Mouse (Mus musculus): ENCODE measurements around the gene Rbms3. TPM values are rescaled to one million over a fixed set of nuclear protein-coding genes. Genes with fewer than 3 reads are reported as not detected.

The Rbms3 gene
- total and polyA plus RNA-seq, 3 experiments = 8.1 to 12.5 (median 8.8) TPM

DNA sequence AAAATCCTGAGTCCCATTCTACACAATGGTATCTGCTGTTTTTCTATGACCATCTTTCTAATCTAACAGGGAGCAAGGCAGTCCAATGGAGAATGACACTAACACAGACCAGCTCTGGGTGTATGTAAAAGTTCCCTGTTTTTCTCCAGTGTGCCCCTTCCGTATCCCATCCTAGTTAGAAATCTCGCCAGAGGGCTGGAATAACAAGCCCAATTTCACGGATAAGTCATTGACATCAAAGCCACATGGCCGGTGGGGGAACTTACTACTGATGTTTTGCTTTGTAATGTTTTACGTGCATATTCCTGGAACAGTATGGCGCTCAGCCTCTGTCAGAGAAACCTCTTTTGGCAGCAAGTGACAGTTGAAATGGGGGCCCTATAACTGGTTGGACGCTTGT, 449.1 kb downstream of the Rbms3 start:
- Histone ChIP-seq H3K27ac (no peak overlapping the region), H3K9ac (ENCODE audit: low read depth, low read length) (no peak overlapping the region), H3K4me1 (ENCODE audit: control insufficient read depth, insufficient read depth, low read length) (peaks cover 5% of the 10 kb centered on the region), H3K4me3 (no peak overlapping the region), H3K79me2 (replicated peaks; ENCODE audit: control insufficient read depth, insufficient read depth, low read length) (no peaks in the 10 kb centered on the region; the same call in 1 of the 2 replicates), H3K27me3 (ENCODE audit: control insufficient read depth, insufficient read depth, low read length) (no peaks in the 10 kb centered on the region), H3K36me3 (ENCODE audit: control insufficient read depth, insufficient read depth, low read length) (peaks cover 6% of the 10 kb centered on the region)
- no peak for TF ChIP-seq EP300 (IDR thresholded peaks at IDR 0.05; ENCODE audit: insufficient read depth, low read depth, low read length)
- no peak for TF ChIP-seq POLR2A (IDR thresholded peaks at IDR 0.05; ENCODE audit: insufficient read depth, low read depth, low read length)
- TF ChIP-seq CTCF (IDR thresholded peaks at IDR 0.05) = no peak
- DNase-seq = no peak
- 90% methylated on average over 7 of the region's 7 CpGs for WGBS
- intact Hi-C loops (cut with DNase I) = no loop called here

DNA sequence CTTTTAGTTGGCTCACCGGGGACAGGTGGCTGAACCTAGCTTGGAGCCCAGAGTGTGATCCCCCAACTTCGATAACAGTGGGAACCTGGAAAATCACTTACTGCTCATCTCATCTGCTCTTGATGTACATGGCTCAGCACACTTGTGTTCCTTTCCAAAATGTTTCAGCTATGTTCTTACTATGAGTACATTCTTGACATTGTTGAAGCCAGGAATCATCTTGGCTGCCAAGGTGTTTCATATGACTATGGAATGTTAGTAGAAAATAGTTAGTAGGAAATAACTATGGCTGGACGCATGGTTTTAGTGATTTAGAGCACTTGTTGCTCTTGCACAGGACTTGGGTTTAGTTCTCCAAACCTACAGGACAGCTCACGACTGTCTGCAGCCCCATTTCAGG, 451.3 kb downstream of the Rbms3 start:
- no peaks in the 10 kb centered on the region; the same call in 1 of the 2 replicates for H3K79me2 ChIP-seq (replicated peaks; ENCODE audit: control insufficient read depth, insufficient read depth, low read length)
- TF ChIP-seq EP300 (IDR thresholded peaks at IDR 0.05; ENCODE audit: insufficient read depth, low read depth, low read length) (no peak), POLR2A (IDR thresholded peaks at IDR 0.05; ENCODE audit: insufficient read depth, low read depth, low read length) (no peak), CTCF (IDR thresholded peaks at IDR 0.05) (no peak)
- intact Hi-C loops (cut with DNase I) = no loop called here
- H3K4me1 ChIP-seq (ENCODE audit: control insufficient read depth, insufficient read depth, low read length) = peaks cover 5% of the 10 kb centered on the region
- H3K36me3 ChIP-seq (ENCODE audit: control insufficient read depth, insufficient read depth, low read length) = peaks cover 6% of the 10 kb centered on the region
- no peak overlapping the region for H3K27ac ChIP-seq
- DNase-seq = no peak
- H3K4me3 ChIP-seq = no peak overlapping the region
- H3K9ac ChIP-seq (ENCODE audit: low read depth, low read length) = no peak overlapping the region
- 62% methylated on average over 4 of the region's 4 CpGs for WGBS
- H3K27me3 ChIP-seq (ENCODE audit: control insufficient read depth, insufficient read depth, low read length) = no peaks in the 10 kb centered on the region

DNA sequence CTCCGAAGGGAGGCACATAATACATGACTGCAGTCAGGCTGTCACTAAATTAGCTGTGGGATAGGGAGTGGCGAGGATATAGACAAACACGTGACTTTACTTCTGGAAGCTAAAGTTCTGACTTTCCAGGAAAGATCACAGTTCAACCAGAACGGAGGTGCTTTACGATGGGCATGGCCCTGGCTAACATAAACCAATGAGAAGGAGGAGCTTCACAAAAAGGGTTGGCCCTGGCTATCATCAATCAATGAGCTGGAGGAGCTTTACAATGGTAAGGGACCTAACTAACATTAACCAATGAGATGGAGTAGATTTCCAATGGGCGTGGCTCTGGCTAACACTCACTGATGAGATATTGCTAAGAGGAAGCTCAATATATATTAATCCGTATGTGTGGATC, 457.2 kb downstream of the Rbms3 start:
- H3K36me3 ChIP-seq (ENCODE audit: control insufficient read depth, insufficient read depth, low read length) = no peaks in the 10 kb centered on the region
- no peak overlapping the region for H3K27ac ChIP-seq
- DNase-seq = no peak
- H3K4me1 ChIP-seq (ENCODE audit: control insufficient read depth, insufficient read depth, low read length) = no peaks in the 10 kb centered on the region
- intact Hi-C loops (cut with DNase I) = no loop called here
- TF ChIP-seq CTCF (IDR thresholded peaks at IDR 0.05) (no peak), EP300 (IDR thresholded peaks at IDR 0.05; ENCODE audit: insufficient read depth, low read depth, low read length) (no peak), POLR2A (IDR thresholded peaks at IDR 0.05; ENCODE audit: insufficient read depth, low read depth, low read length) (no peak)
- H3K27me3 ChIP-seq (ENCODE audit: control insufficient read depth, insufficient read depth, low read length) = no peaks in the 10 kb centered on the region
- no peak overlapping the region for H3K4me3 ChIP-seq
- H3K9ac ChIP-seq (ENCODE audit: low read depth, low read length) = no peak overlapping the region
- H3K79me2 ChIP-seq (replicated peaks; ENCODE audit: control insufficient read depth, insufficient read depth, low read length) = no peaks in the 10 kb centered on the region
- WGBS = 92% methylated on average over 7 of the region's 7 CpGs

DNA sequence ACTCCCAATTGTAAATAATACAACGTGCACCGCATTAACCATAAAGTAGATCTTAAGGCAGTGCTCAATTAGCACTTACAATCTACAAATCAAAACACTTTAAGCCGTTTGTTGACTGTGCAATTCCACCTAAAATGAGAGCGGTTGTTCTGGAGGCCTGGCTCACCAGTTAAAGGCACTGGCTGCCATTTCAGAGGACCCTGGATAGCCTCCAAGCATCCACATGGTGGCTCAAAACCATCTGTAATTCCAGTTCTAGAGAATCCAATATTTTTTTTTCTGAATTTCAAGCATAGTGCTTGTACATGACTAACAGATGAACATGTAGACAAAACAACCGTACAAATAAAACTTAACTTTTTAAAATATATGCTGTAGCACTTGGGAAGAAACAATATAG, 460.5 kb downstream of the Rbms3 start:
- WGBS = 91% methylated on average over 5 of the region's 5 CpGs
- TF ChIP-seq CTCF (IDR thresholded peaks at IDR 0.05) = no peak
- TF ChIP-seq EP300 (IDR thresholded peaks at IDR 0.05; ENCODE audit: insufficient read depth, low read depth, low read length) = no peak
- no peak for TF ChIP-seq POLR2A (IDR thresholded peaks at IDR 0.05; ENCODE audit: insufficient read depth, low read depth, low read length)
- Histone ChIP-seq H3K9ac (ENCODE audit: low read depth, low read length) (no peak overlapping the region), H3K36me3 (ENCODE audit: control insufficient read depth, insufficient read depth, low read length) (no peaks in the 10 kb centered on the region), H3K4me3 (no peak overlapping the region), H3K79me2 (replicated peaks; ENCODE audit: control insufficient read depth, insufficient read depth, low read length) (no peaks in the 10 kb centered on the region), H3K27me3 (ENCODE audit: control insufficient read depth, insufficient read depth, low read length) (no peaks in the 10 kb centered on the region), H3K4me1 (ENCODE audit: control insufficient read depth, insufficient read depth, low read length) (no peaks in the 10 kb centered on the region), H3K27ac (no peak overlapping the region)
- peak in 1 of 2 experiments; percentile 38 for DNase-seq
- intact Hi-C loops (cut with DNase I) = no loop called here

DNA sequence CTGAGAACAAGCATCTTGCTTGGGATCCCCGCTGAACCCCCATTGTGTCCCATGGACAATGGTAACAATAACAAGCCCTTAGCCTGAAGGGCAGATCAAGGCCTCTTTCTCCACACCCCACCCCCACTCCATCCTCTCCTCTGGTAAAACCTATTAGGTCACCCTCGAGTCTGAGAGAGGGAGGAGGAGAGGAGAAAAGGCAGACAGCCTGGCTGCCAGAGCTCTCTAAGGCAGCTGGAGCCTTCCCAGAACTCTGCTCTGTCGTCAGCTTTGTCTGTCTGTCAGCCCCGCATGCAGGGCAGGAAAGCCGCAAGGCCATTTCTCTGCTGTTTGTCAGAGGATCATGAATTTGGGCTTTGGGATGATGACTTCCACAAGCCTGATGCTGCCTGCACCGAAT, 466.6 kb downstream of the Rbms3 start:
- intact Hi-C loops (cut with DNase I) = no loop called here
- no peak for TF ChIP-seq POLR2A (IDR thresholded peaks at IDR 0.05; ENCODE audit: insufficient read depth, low read depth, low read length)
- no peak for TF ChIP-seq CTCF (IDR thresholded peaks at IDR 0.05)
- TF ChIP-seq EP300 (IDR thresholded peaks at IDR 0.05; ENCODE audit: insufficient read depth, low read depth, low read length) = no peak
- Histone ChIP-seq H3K36me3 (ENCODE audit: control insufficient read depth, insufficient read depth, low read length) (no peaks in the 10 kb centered on the region), H3K27me3 (ENCODE audit: control insufficient read depth, insufficient read depth, low read length) (no peaks in the 10 kb centered on the region), H3K9ac (ENCODE audit: low read depth, low read length) (no peak overlapping the region), H3K27ac (no peak overlapping the region), H3K4me3 (no peak overlapping the region), H3K79me2 (replicated peaks; ENCODE audit: control insufficient read depth, insufficient read depth, low read length) (no peaks in the 10 kb centered on the region), H3K4me1 (ENCODE audit: control insufficient read depth, insufficient read depth, low read length) (peaks cover 5% of the 10 kb centered on the region)
- WGBS = 38% methylated on average over 6 of the region's 6 CpGs
- DNase-seq = peak; percentile 51 to 52

DNA sequence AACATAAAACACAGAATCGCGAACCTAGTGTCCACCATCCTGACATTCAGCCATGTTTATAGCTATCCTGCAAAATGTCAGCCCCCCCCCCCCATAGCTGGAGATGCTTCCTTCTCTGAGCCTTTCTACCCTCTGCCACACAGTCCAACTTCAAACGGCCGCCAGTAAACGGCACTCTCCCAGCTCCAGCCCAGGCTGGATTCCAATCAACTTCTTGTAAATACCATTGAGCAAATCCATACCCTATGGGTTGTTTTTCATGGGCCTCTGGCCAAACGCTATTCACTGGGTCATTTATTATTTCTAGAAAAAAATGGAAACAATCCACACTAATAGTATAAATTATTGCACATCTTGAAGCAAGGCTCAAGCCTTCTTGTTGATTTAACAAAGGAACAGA, 468.6 kb downstream of the Rbms3 start:
- no peak for TF ChIP-seq CTCF (IDR thresholded peaks at IDR 0.05)
- TF ChIP-seq POLR2A (IDR thresholded peaks at IDR 0.05; ENCODE audit: insufficient read depth, low read depth, low read length) = no peak
- TF ChIP-seq EP300 (IDR thresholded peaks at IDR 0.05; ENCODE audit: insufficient read depth, low read depth, low read length) = no peak
- no peak overlapping the region for H3K27ac ChIP-seq
- DNase-seq = no peak
- no peaks in the 10 kb centered on the region for H3K36me3 ChIP-seq (ENCODE audit: control insufficient read depth, insufficient read depth, low read length)
- H3K4me1 ChIP-seq (ENCODE audit: control insufficient read depth, insufficient read depth, low read length) = peaks cover 5% of the 10 kb centered on the region
- no peak overlapping the region for H3K9ac ChIP-seq (ENCODE audit: low read depth, low read length)
- H3K27me3 ChIP-seq (ENCODE audit: control insufficient read depth, insufficient read depth, low read length) = no peaks in the 10 kb centered on the region
- intact Hi-C loops (cut with DNase I) = no loop called here
- 86% methylated on average over 6 of the region's 6 CpGs for WGBS
- no peak overlapping the region for H3K4me3 ChIP-seq
- H3K79me2 ChIP-seq (replicated peaks; ENCODE audit: control insufficient read depth, insufficient read depth, low read length) = no peaks in the 10 kb centered on the region
